Mouse (Mus musculus): ENCODE measurements around the gene Gm20403. TPM values are rescaled to one million over a fixed set of nuclear protein-coding genes. Genes with fewer than 3 reads are reported as not detected.

The Gm20403 gene
- polyA plus RNA-seq, 1 experiment, result not detected

DNA sequence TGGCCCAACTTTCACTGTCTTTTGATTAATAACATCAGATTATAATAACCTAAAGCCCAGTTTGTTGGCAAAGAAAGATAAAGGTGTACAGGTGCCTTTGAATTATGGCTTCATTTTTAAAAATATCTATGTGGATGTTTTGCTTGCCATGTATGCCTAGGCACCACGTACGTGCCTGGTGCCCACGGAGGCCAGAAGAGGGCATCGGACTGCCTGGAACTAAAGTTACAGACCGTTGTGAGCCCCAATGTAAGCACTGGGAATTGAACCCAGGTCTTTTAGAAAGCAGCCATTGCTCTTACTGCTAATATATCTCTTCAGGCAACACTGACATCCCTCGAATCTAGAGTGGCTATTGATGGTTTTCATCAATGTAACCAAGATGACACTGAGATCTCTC, 4.4 kb downstream of the Gm20403 start:
- no peak overlapping the region for H3K27ac ChIP-seq (ENCODE audit: insufficient read depth, low read length)
- no peaks in the 10 kb centered on the region for H3K27me3 ChIP-seq (ENCODE audit: control insufficient read depth, insufficient read depth, low read length, poor library complexity, severe bottlenecking)
- no peaks in the 10 kb centered on the region for H3K36me3 ChIP-seq (ENCODE audit: control insufficient read depth, insufficient read depth, low read length, poor library complexity, severe bottlenecking)
- H3K9ac ChIP-seq (ENCODE audit: low read depth, poor library complexity, severe bottlenecking), result no peak overlapping the region
- H3K4me1 ChIP-seq (ENCODE audit: control insufficient read depth, insufficient read depth, low read length), result no peaks in the 10 kb centered on the region
- no peak overlapping the region for H3K4me3 ChIP-seq (ENCODE audit: low read depth, low read length)
- TF ChIP-seq EP300 (IDR thresholded peaks at IDR 0.05; ENCODE audit: insufficient read depth, low read depth, low read length), result no peak
- no peak for TF ChIP-seq POLR2A (IDR thresholded peaks at IDR 0.05; ENCODE audit: insufficient read depth, low read length)
- no peak for TF ChIP-seq CTCF (IDR thresholded peaks at IDR 0.05; ENCODE audit: low read depth, low read length)
- H3K9me3 ChIP-seq (replicated peaks; ENCODE audit: control insufficient read depth, insufficient read depth, low read length, poor library complexity, severe bottlenecking), result no peaks in the 10 kb centered on the region; the same call in 1 of the 2 replicates

DNA sequence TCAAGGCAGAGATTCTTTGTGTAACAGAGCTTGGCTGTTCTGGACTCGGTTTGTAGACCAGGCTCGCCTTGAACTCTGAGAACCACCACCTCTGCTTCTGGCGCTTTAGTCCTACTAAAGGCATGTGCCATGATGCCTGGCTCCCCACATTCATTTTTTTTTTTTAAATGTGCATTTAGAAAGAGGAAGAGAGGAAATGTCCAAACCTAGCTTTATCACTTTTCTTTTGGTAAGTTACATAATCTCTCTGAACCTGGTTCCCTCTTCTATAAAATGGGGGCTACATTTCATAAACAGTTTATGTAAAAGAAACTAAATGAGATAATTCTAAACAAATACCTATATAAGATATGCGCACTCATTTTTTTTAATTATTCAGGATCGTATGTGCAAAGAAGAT, 5.4 kb downstream of the Gm20403 start:
- no peak overlapping the region for H3K4me3 ChIP-seq (ENCODE audit: low read depth, low read length)
- H3K9me3 ChIP-seq (replicated peaks; ENCODE audit: control insufficient read depth, insufficient read depth, low read length, poor library complexity, severe bottlenecking), result no peaks in the 10 kb centered on the region; the same call in 1 of the 2 replicates
- no peaks in the 10 kb centered on the region for H3K27me3 ChIP-seq (ENCODE audit: control insufficient read depth, insufficient read depth, low read length, poor library complexity, severe bottlenecking)
- peaks cover 2% of the 10 kb centered on the region for H3K4me1 ChIP-seq (ENCODE audit: control insufficient read depth, insufficient read depth, low read length)
- no peak overlapping the region for H3K27ac ChIP-seq (ENCODE audit: insufficient read depth, low read length)
- no peaks in the 10 kb centered on the region for H3K36me3 ChIP-seq (ENCODE audit: control insufficient read depth, insufficient read depth, low read length, poor library complexity, severe bottlenecking)
- no peak for TF ChIP-seq POLR2A (IDR thresholded peaks at IDR 0.05; ENCODE audit: insufficient read depth, low read length)
- no peak for TF ChIP-seq CTCF (IDR thresholded peaks at IDR 0.05; ENCODE audit: low read depth, low read length)
- TF ChIP-seq EP300 (IDR thresholded peaks at IDR 0.05; ENCODE audit: insufficient read depth, low read depth, low read length), result no peak
- no peak overlapping the region for H3K9ac ChIP-seq (ENCODE audit: low read depth, poor library complexity, severe bottlenecking)

DNA sequence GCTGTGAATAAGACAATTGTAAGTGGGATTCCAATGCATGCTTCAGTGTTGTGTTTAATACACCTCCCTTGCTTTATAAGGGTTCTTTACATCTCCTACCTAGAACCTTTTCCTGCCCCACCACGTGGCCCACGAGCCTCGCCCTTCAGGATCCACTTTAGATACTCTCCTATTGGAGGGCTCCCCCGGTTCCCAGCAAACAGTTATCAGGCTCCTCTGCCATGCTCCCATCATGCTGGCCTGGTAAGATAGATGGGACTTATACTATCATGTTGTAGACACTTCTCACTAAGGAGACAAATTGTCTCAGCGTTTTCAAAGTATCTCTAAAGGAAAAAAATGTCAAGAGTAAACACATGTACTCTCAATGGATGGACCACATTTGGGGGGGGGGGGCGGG, 5.8 kb downstream of the Gm20403 start:
- TF ChIP-seq POLR2A (IDR thresholded peaks at IDR 0.05; ENCODE audit: insufficient read depth, low read length), result no peak
- no peak for TF ChIP-seq EP300 (IDR thresholded peaks at IDR 0.05; ENCODE audit: insufficient read depth, low read depth, low read length)
- TF ChIP-seq CTCF (IDR thresholded peaks at IDR 0.05; ENCODE audit: low read depth, low read length), result no peak
- no peak overlapping the region for H3K4me3 ChIP-seq (ENCODE audit: low read depth, low read length)
- no peaks in the 10 kb centered on the region for H3K36me3 ChIP-seq (ENCODE audit: control insufficient read depth, insufficient read depth, low read length, poor library complexity, severe bottlenecking)
- H3K9me3 ChIP-seq (replicated peaks; ENCODE audit: control insufficient read depth, insufficient read depth, low read length, poor library complexity, severe bottlenecking), result no peaks in the 10 kb centered on the region; the same call in 1 of the 2 replicates
- no peak overlapping the region for H3K9ac ChIP-seq (ENCODE audit: low read depth, poor library complexity, severe bottlenecking)
- no peak overlapping the region for H3K27ac ChIP-seq (ENCODE audit: insufficient read depth, low read length)
- no peaks in the 10 kb centered on the region for H3K27me3 ChIP-seq (ENCODE audit: control insufficient read depth, insufficient read depth, low read length, poor library complexity, severe bottlenecking)
- H3K4me1 ChIP-seq (ENCODE audit: control insufficient read depth, insufficient read depth, low read length), result peaks cover 2% of the 10 kb centered on the region

DNA sequence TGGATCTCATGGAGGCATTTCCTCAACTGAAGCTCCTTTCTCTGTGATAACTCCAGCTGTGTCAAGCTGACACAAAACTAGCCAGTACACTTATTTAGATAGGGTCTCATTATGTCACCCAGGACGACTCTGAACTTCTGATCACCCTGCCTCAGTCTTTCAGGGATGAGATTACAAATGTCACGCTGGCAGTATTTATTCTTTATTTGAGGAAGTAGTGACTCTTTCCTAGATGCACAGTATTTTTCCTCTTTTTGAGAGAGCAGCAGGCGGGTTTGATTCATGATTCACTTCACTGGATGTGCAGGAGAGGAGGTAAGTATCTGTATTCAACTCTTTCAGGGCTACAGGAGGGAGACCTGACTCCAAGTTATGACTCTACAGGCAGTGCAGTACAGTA, 17.3 kb downstream of the Gm20403 start:
- Histone ChIP-seq H3K9me3 (replicated peaks; ENCODE audit: control insufficient read depth, insufficient read depth, low read length, poor library complexity, severe bottlenecking) (no peaks in the 10 kb centered on the region), H3K36me3 (ENCODE audit: control insufficient read depth, insufficient read depth, low read length, poor library complexity, severe bottlenecking) (peaks cover 9% of the 10 kb centered on the region)
- TF ChIP-seq EP300 (IDR thresholded peaks at IDR 0.05; ENCODE audit: insufficient read depth, low read depth, low read length), result no peak
- no peak for TF ChIP-seq CTCF (IDR thresholded peaks at IDR 0.05; ENCODE audit: low read depth, low read length)
- TF ChIP-seq POLR2A (IDR thresholded peaks at IDR 0.05; ENCODE audit: insufficient read depth, low read length), result no peak

DNA sequence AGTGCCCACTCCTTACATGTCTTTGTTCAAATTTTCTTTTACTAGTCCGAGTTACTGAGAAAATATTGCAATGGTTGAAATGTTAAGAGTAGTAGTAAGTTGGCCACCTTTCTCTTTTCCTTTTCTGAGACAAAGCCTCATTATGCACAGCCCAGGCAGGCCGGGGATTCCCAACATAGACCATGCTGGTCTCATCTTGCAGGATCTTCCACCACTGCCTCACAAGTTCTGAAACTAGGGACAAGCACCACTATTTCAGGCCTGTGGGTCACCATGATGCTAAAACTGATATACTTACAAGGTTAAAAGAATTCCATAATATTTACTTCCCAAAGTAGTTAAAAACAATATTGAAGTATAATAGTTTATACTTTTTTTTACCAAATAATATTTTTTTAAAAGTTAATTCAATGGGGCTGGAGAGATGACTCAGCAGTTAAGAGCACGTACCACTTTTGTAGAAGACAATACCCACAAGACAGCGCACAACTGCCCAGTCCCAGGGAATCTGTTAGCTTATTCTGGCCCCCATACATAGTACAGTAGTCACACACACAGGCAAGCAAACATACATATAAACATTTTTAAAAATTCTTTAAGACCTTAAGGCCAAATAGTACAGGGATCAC, 20.7 kb downstream of the Gm20403 start:
- no peak overlapping the region for H3K27ac ChIP-seq (ENCODE audit: insufficient read depth, low read length)
- no peak overlapping the region for H3K4me3 ChIP-seq (ENCODE audit: low read depth, low read length)
- no peak overlapping the region for H3K9ac ChIP-seq (ENCODE audit: low read depth, poor library complexity, severe bottlenecking)
- H3K36me3 ChIP-seq (ENCODE audit: control insufficient read depth, insufficient read depth, low read length, poor library complexity, severe bottlenecking), result no peaks in the 10 kb centered on the region; the same call in 1 of the 2 replicates
- H3K27me3 ChIP-seq (ENCODE audit: control insufficient read depth, insufficient read depth, low read length, poor library complexity, severe bottlenecking), result no peaks in the 10 kb centered on the region
- H3K4me1 ChIP-seq (ENCODE audit: control insufficient read depth, insufficient read depth, low read length), result no peaks in the 10 kb centered on the region
- no peaks in the 10 kb centered on the region for H3K9me3 ChIP-seq (replicated peaks; ENCODE audit: control insufficient read depth, insufficient read depth, low read length, poor library complexity, severe bottlenecking)
- TF ChIP-seq POLR2A (IDR thresholded peaks at IDR 0.05; ENCODE audit: insufficient read depth, low read length), result no peak
- TF ChIP-seq EP300 (IDR thresholded peaks at IDR 0.05; ENCODE audit: insufficient read depth, low read depth, low read length), result no peak
- TF ChIP-seq CTCF (IDR thresholded peaks at IDR 0.05; ENCODE audit: low read depth, low read length), result no peak

More for the DNA sequence above, 17.3 kb downstream of the Gm20403 start:
- Histone ChIP-seq H3K4me1 (ENCODE audit: control insufficient read depth, insufficient read depth, low read length) (no peaks in the 10 kb centered on the region), H3K4me3 (ENCODE audit: low read depth, low read length) (no peak overlapping the region), H3K27me3 (ENCODE audit: control insufficient read depth, insufficient read depth, low read length, poor library complexity, severe bottlenecking) (no peaks in the 10 kb centered on the region), H3K27ac (ENCODE audit: insufficient read depth, low read length) (no peak overlapping the region), H3K9ac (ENCODE audit: low read depth, poor library complexity, severe bottlenecking) (no peak overlapping the region)

DNA sequence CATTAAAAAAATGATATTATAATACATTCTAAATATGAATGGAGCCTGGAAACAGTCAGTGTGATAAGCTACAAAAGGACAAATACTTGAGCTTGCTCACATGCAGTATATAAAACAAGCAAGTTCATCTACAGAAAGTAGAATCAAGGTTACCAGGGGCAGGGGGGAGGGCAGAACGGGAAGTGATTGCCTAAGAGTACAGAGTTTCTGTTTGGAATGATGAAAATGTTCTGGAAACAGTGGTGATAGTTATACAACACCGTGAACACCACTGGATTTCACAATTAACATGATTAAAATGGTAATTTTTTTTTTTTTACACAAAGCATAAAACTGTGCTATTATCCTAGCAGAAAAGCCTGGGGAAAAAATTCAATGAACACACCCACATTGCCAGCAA, 26.8 kb downstream of the Gm20403 start:
- Histone ChIP-seq H3K36me3 (ENCODE audit: control insufficient read depth, insufficient read depth, low read length, poor library complexity, severe bottlenecking) (no peaks in the 10 kb centered on the region), H3K4me3 (ENCODE audit: low read depth, low read length) (no peak overlapping the region), H3K9ac (ENCODE audit: low read depth, poor library complexity, severe bottlenecking) (no peak overlapping the region), H3K27me3 (ENCODE audit: control insufficient read depth, insufficient read depth, low read length, poor library complexity, severe bottlenecking) (no peaks in the 10 kb centered on the region), H3K4me1 (ENCODE audit: control insufficient read depth, insufficient read depth, low read length) (no peaks in the 10 kb centered on the region), H3K9me3 (replicated peaks; ENCODE audit: control insufficient read depth, insufficient read depth, low read length, poor library complexity, severe bottlenecking) (no peaks in the 10 kb centered on the region), H3K27ac (ENCODE audit: insufficient read depth, low read length) (no peak overlapping the region)
- TF ChIP-seq EP300 (IDR thresholded peaks at IDR 0.05; ENCODE audit: insufficient read depth, low read depth, low read length), result no peak
- no peak for TF ChIP-seq CTCF (IDR thresholded peaks at IDR 0.05; ENCODE audit: low read depth, low read length)

All from ES-Bruce4 (cell line).